Mouse (Mus musculus): ENCODE results near the gene Slc1a3.

The Slc1a3 gene

GRCm38 (mm10) chr15:8658086-8658980, 52.2 kb downstream of the Slc1a3 start:
- no peak for DNase-seq (ENCODE audit: low spot score)

GRCm38 (mm10) chr15:8655251-8655650, 55.3 kb downstream of the Slc1a3 start:
- DNase-seq (ENCODE audit: low spot score), result no peak

DNA sequence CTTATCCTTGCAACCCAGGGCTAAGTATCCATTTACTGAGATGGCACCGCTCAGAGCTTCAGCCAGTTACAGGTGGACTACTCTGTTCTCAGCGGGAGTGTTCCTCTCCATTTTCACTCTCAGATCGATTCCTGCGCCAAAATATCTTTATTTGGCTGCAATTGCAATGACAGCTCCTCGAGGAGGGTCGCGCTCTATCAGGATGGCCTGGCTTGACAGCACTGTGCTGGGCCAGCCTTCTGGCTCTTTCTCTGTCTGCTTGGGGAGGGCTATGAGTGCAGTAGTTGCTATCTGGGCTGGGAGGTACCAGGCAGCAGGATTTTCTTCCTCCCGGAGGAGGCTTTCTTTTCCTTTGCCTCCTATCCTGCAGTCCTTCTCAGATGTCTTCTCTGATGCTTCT, 57.9 kb downstream of the Slc1a3 start:
- no peak for DNase-seq (ENCODE audit: low spot score)

DNA sequence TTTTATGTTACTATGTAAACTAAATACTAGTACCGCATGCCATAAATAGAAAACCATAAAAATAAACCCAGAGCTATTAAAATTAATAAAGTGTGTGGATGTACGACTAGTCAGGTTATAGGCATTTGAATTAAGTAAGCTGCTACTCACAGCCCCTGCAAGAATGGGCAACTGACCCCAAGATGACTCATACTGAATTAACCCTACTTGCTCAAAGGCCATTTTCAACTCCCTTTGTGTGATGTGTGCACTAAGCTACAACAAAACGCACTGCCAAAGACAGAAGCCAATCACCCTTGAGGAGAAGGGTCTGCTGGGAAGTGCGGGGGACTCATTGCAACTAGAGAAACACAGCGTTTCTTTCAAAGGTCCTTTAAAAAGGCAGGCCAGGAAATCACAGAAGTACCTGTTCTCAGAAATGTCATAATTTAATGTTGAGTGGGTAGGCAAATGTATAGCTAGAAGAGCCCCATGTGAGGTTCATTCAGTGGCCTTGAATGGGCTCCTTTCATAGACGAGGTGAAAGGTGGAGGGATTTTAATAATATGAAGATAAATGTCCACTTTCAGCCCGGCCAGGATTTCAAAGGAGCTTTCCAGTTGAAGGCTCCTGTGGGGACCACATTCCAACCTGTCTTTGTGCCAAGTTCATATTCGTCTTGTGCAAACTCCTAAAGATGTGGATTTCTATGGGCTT, 66.4 kb downstream of the Slc1a3 start:
- DNase-seq (ENCODE audit: low spot score), result no peak

DNA sequence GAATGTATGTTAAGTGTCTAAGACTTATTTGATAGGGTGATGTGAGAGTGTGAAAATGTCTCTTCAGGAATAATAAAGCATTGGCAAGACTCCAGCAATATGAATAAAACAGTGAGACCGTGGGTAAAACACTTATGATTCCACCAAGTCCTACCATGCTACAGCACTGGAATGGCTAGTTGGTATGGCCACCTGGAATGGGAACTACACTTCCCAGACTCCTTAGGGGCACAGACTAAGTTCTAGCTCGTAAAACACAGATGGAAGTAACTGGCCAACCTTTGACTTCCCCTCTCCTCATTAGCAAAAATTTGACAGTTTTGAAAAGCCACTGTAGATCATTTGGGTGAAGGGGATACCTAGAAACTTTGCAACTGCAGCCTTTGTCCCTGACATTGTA, 70.7 kb downstream of the Slc1a3 start:
- no peak for DNase-seq (ENCODE audit: low spot score)

- DNase-seq (ENCODE audit: low spot score), result no peak
Measured at GRCm38 (mm10) chr15:8638568-8639325, 71.8 kb downstream of the Slc1a3 start.

GRCm38 (mm10) chr15:8637283-8637682, 73.3 kb downstream of the Slc1a3 start:
- no peak for DNase-seq (ENCODE audit: low spot score)

DNA sequence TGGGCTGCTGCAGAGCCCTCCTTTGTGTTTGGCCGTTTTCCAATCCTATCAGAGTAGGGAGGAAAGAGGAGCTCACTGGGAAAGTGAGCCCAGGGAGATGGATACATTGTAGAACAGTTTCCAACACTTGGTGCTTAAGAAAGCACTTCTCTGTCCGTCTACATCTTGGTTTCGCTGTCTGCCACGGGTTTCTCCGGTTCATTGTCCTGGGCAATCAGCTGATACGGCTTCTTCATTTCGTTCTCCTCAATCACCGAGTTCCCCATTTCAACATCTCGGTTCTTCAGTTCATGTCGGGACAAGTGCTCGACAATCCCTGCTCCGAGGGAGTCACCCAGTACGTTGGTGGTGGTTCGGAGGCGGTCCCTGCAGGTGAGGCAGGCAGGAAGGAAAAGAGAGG, 74.6 kb downstream of the Slc1a3 start:
- DNase-seq (ENCODE audit: low spot score), result no peak

GRCm38 (mm10) chr15:8634807-8635206, 75.8 kb downstream of the Slc1a3 start:
- DNase-seq (ENCODE audit: low spot score), result no peak

GRCm38 (mm10) chr15:8634355-8634754, 76.2 kb downstream of the Slc1a3 start:
- no peak for DNase-seq (ENCODE audit: low spot score)

- DNase-seq (ENCODE audit: low spot score), result peak; percentile 7
Measured at GRCm38 (mm10) chr15:8633375-8633774, 77.2 kb downstream of the Slc1a3 start.

DNA sequence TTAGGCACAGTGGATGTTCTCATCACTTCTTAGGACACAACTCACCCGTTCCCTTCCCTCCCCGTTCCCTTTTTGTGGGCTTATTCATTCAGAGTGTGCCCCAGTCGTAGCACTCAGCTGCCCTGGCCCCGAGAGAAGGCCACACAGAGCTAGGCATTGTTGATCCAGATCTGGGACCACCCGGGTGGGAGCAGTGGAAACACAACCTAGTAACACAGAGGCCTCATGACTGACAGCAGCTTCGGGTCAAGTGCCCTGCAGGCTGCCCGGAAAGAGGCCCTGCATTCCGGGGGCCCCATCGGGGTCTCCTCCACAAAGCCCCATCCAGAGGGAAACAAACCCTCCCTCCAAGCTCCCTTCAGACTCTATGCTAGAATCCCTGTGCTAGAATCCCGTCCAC, 78.2 kb downstream of the Slc1a3 start:
- DNase-seq (ENCODE audit: low spot score), result no peak

DNA sequence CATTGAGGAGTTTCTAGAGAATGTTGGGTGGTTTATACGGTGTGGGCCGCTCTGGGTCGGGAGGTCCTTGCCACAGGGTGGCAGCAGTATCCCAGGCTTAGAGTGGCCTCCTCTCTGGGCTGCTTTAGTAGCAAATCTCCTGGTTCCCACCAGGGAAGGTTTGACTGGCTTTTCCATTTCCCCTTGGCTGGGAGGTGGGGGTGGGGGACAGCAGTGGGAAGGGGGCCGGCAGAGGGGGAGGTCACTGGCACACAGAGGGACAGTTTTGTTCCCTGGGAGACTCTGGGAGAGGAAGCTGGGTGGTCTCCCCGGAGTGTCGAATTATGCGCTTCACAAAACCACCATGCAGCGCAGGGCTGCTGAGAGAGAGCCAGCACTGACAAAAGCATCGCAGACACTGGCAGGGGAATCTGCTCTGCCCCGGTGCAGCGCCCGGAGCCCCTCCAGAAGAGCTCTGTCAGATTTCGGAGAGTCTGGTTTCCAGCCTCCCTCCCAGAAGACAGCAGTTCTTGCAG, 81.2 kb downstream of the Slc1a3 start:
- no peak for DNase-seq (ENCODE audit: low spot score)

- no peak for DNase-seq (ENCODE audit: low spot score)
Measured at GRCm38 (mm10) chr15:8628150-8628549, 82.4 kb downstream of the Slc1a3 start.

DNA sequence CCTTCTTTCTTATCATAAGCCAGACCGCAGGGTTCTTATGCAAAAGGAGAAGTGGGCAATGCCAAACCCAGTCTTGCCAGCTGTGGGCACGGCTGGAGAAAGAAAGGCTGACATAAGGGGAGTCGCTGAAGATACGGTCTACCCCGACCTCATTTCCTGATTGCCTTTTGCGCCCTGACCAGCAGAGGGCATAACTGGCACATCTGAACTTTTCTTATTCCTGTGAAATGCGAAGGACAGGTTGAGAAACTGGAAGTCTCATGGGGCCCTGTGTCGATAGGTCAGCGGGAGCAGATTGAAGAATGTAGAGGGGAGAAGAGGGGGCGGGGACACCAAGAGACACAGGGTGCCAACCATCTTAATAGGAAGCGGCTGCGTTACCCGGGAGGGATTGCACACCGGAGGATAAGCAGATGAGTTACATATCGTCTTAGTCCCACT, 83.4 kb downstream of the Slc1a3 start:
- DNase-seq (ENCODE audit: low spot score), result peak; percentile 21

GRCm38 (mm10) chr15:8625370-8625769, 85.2 kb downstream of the Slc1a3 start:
- no peak for DNase-seq (ENCODE audit: low spot score)

- no peak for DNase-seq (ENCODE audit: low spot score)
Measured at GRCm38 (mm10) chr15:8623879-8624278, 86.7 kb downstream of the Slc1a3 start.

DNA sequence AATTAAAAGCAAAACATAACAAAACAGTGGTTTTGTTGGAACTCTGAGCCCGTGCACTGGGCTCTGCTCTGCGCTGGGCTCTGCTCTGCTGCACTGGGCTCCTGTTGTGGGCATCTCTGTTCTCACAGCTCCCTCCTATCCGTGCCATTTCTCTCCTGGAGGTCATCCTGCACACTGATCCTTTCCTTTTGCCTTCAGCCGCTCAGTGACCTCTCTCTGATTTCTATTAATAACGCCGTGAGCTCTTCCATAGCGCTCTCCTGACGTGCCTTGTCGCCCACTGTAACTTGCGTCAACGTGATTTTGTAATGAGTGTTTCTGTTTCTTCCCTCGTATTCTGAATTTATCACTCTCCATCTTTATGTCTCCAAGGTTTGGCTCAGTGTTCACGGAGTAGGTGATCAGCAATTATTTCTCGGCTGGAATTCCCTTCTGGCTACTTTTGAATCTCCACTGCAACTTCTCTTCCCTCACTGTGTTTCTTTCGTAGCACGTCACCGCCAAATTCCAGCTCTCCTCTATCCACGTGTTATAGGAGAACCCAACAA, 91.0 kb downstream of the Slc1a3 start:
- DNase-seq (ENCODE audit: low spot score), result no peak

GRCm38 (mm10) chr15:8616290-8616689, 94.3 kb downstream of the Slc1a3 start:
- no peak for DNase-seq (ENCODE audit: low spot score)

DNA sequence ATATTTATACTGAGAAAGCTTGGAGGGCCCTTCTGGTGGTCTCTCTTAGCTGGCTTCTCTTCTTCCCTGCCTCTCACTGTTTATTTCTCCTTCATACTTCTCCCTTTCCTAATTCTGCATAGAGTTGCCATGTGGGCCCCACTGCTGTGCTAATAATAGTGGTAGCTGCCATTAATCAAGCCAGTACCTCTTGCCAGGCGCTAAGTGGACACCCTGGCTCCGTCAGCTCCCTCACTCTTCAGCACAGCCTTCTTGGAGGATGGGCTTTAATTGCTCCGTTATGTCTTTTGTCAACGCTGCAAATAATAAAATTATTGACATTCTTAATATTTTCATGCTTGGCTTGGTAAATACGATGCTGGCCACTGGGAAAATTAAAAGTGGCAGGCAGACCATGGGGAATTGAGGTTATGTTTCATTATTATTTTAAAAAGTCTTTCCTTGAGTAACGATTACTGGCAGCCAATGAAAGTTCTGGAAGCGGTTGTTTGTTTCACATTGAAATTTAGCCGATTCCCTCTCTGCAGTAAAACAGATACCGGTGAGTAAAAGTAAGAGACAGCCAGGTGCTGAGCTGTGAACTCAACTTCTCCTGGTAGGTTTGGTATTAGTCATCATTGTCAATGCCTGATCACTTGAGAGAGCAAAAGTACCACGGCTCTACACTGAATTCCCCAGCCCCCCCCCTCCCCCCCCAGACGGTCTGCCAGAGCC, 94.9 kb downstream of the Slc1a3 start:
- no peak for DNase-seq (ENCODE audit: low spot score)

DNA sequence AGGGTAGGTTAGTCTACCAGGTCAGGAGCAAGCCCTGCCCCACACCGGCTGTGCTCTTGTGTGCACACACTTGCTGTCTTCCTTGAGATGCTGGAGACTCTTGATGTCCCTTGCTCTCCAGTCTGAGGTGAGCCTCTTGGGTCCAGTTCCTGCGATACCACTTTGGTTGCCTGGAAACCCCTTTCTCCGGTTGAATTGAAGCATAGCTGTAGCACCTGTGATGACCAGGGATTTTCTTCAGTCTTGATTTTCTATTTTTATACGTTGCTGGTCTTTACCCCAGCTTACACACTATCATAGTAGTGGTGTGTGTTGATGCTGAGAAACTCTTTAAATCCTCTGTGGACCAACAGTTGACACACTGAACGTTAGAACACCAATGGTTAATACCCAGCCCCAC, 95.9 kb downstream of the Slc1a3 start:
- no peak for DNase-seq (ENCODE audit: low spot score)

All from spleen, adult 12 weeks (tissue).